Mouse (Mus musculus) hindbrain, embryonic 15.5 days (tissue): ENCODE data around the gene Il2rg. TPM values are rescaled to one million over a fixed set of nuclear protein-coding genes. Genes with fewer than 3 reads are reported as not detected.

Source experiments
- ATAC-seq: fragments of 200-750 bp; cut with Nextera tagmentation; 2 replicates; pipeline ENCODE4 v1.8.0; 2017; ENCODE audit warnings: low read depth, moderate number of reproducible peaks, moderate TSS enrichment; ENCODE audit not compliant: low FRiP score
- H3K27ac ChIP-seq: fragments of 300-500 bp; sonication (generic); replicated peaks from 2 replicates; pipeline ENCODE4 v1.5.1; 2015; ENCODE audit warnings: mild to moderate bottlenecking, inconsistent platforms
- H3K27me3 ChIP-seq: fragments of 300-500 bp; sonication (generic); 2 replicates; pipeline ENCODE4 v1.6.1; 2015; ENCODE audit warnings: control low read depth, inconsistent platforms
- H3K36me3 ChIP-seq: fragments of 300-500 bp; sonication (generic); 2 replicates; pipeline ENCODE4 v1.6.1; 2015; ENCODE audit warnings: control low read depth, inconsistent platforms
- H3K4me1 ChIP-seq: fragments of 300-500 bp; sonication (generic); replicated peaks from 2 replicates; pipeline ENCODE4 v1.6.1; 2015; ENCODE audit warnings: control low read depth, inconsistent platforms
- H3K4me2 ChIP-seq: fragments of 300-500 bp; sonication (generic); 2 replicates; pipeline ENCODE4 v1.6.1; 2015; ENCODE audit warnings: moderate library complexity, mild to moderate bottlenecking, inconsistent platforms
- H3K4me3 ChIP-seq: fragments of 300-500 bp; sonication (generic); 2 replicates; pipeline ENCODE4 v1.5.1; 2015; ENCODE audit warnings: mild to moderate bottlenecking, inconsistent platforms
- H3K9ac ChIP-seq: fragments of 300-500 bp; sonication (generic); 2 replicates; pipeline ENCODE4 v1.6.1; 2015; ENCODE audit warnings: inconsistent platforms
- H3K9me3 ChIP-seq: fragments of 300-500 bp; sonication (generic); 2 replicates; pipeline ENCODE4 v1.6.1; 2016; ENCODE audit warnings: control low read depth, inconsistent platforms
- whole genome bisulfite sequencing: fragments of 180-500 bp; shearing (Covaris S2); methylation state at CpG from one replicate; pipeline ENCODE4 v1.1.7; 2015; 5-methylcytosine and 5-hydroxymethylcytosine counted together
- polyA plus RNA-seq: library from polyadenylated mRNA; unstranded; fragments of >200 nt; fragmentation: Nextera tagmentation; extraction: Ambion mirVana; gene quantifications from 2 replicates; pipeline ENCODE4 v1.2.1, GENCODE M21; 2015

The Il2rg gene
- polyA plus RNA-seq, 1 experiment from 2014 or later: 6.4 TPM

GRCm38 (mm10) chrX:101254740-101255139, 13.3 kb downstream of the Il2rg start:
- no peaks in the 10 kb centered on the region for H3K9me3 ChIP-seq
- H3K4me2 ChIP-seq: peak overlapping the region; percentile 78
- WGBS: 23% methylated on average over 26 of the region's 26 CpGs
- 0 out of 2 replicates have a peak, but pooled peaks cover 3% of the 10 kb centered on the region for H3K4me1 ChIP-seq
- peak overlapping the region; percentile 54 for H3K4me3 ChIP-seq
- no peak overlapping the region for H3K27ac ChIP-seq
- peak overlapping the region; percentile 31 for H3K9ac ChIP-seq
- ATAC-seq: peak; percentile 25
- H3K36me3 ChIP-seq: no peaks in the 10 kb centered on the region
- no peaks in the 10 kb centered on the region for H3K27me3 ChIP-seq

DNA sequence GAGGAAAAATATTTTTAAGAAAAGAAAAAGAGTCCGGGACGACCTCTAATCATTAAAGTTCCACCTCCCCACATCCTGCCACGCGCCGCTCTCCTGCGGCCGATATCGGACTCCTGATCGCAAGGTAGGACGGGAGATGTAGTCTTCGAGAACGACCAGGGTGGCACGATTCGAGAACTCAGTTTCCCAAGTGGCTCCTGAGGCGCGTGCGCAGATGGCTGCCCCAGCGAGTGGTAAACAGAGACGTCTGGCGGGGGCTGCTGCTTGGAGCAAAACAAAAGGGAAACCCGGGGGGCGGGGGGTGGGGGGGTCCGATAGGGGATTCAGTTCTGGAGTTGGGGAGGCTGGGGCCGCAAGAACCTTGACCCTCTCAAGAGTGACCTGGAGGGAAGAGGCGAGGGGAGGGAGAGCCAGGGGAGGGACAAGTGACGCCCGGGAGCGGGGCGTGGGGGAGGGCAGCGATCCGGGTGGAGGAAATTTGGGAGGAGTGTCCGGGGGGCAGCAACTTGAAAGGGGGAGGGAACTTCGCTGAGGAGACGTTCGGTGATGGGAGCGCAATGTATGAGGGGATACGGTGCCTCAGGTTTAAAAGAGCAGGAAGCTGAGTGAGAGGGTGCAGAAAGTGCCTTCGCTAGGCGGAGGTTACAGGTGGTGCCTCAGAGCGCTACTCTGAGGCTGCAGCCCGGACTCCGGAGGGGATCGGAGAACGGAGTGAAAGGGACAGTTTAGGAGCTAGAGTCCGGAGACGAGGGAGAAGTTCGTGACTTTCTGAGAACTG, 13.9 kb downstream of the Il2rg start, which contains the start of gene Foxo4:
Foxo4 (plus strand) TSS at position 577 of the 778 bp plus-strand sequence.
- 20% methylated on average over 46 of the region's 47 CpGs for WGBS
- Histone ChIP-seq H3K9ac (peak within 1 kb of the TSS; percentile 31), H3K36me3 (no peaks in the 10 kb centered on the region), H3K27me3 (0 out of 2 replicates have a peak, but pooled peaks cover 2% of the 10 kb centered on the region), H3K4me3 (peak within 1 kb of the TSS; percentile 54), H3K27ac (0 out of 2 replicates have a peak within 1 kb of the TSS, but pooled peaks have one; percentile 25), H3K9me3 (no peaks in the 10 kb centered on the region), H3K4me1 (0 out of 2 replicates have a peak, but pooled peaks cover 3% of the 10 kb centered on the region), H3K4me2 (peak within 1 kb of the TSS; percentile 78)
- ATAC-seq: peak; percentile 93

GRCm38 (mm10) chrX:101245011-101245410, 23.0 kb downstream of the Il2rg start:
- Histone ChIP-seq H3K27me3 (0 out of 2 replicates have a peak, but pooled peaks cover 5% of the 10 kb centered on the region), H3K4me3 (no peak overlapping the region), H3K36me3 (no peaks in the 10 kb centered on the region), H3K4me2 (no peak overlapping the region), H3K9me3 (no peaks in the 10 kb centered on the region), H3K27ac (no peak overlapping the region), H3K9ac (no peak overlapping the region), H3K4me1 (no peaks in the 10 kb centered on the region)
- WGBS: 33% methylated on average over 1 of the region's 1 CpGs
- no peak for ATAC-seq

GRCm38 (mm10) chrX:101222796-101223162, 45.3 kb downstream of the Il2rg start:
- 29% methylated on average over 7 of the region's 7 CpGs for WGBS
- no peaks in the 10 kb centered on the region for H3K9me3 ChIP-seq
- H3K27me3 ChIP-seq: no peaks in the 10 kb centered on the region
- H3K4me1 ChIP-seq: peaks cover 12% of the 10 kb centered on the region; the same call in 1 of the 2 replicates
- peak overlapping the region; percentile 59 for H3K4me3 ChIP-seq
- no peak; the same call in none of the 2 replicates for ATAC-seq
- H3K4me2 ChIP-seq: peak overlapping the region; percentile 52
- peak overlapping the region; percentile 67 for H3K27ac ChIP-seq
- peak overlapping the region; percentile 42 for H3K9ac ChIP-seq
- no peaks in the 10 kb centered on the region for H3K36me3 ChIP-seq

DNA sequence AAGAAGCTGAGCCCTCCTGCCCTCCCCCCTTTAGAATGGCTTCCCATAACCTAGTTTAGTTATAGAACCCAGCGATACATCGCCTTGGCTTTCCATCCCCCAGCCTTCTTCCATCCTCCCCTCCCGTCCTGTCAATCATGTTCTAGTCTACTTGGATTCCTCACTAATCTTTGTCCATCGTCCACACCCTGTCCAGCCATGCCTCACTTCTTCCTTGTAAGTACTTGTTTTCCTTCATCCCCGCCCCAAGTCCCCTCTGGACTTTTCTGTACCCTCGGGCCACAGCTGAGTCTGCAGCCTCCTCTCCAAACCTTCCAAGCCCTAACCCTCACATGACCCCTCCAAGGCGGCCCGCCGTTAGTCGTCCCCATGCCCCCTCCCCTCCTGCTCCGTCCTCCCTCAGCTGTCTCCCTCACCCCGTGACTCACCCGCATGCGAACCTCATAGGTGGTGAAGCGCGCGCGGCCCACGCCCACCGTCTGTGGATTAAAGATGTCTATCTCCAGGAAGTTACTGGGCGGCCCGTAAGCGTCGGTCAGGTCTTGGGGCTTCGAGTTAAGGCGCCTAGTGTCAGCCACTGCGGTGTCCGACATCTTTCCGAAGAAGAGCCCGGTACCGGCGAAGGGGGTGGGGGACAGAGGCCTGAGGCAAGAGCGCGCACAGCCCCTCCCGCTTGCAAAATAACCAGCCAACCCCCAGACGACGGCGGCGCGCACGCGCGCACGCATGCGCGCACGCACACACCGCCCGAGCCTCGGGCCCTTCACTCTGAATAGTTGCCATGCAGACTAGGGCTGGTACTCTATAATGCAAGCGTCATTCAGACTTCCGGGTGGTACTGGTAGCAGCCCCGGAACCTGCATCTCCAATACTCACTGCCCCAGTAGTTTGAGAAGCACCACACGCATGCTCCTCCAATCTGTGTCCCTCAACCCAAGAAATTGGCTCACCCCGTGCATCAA, 45.9 kb downstream of the Il2rg start, which contains the start of gene Snx12:
Snx12 (minus strand) TSS at position 730 of the 962 bp plus-strand sequence.
- H3K27ac ChIP-seq: peak within 1 kb of the TSS; percentile 84
- no peaks in the 10 kb centered on the region for H3K27me3 ChIP-seq
- H3K4me2 ChIP-seq: peak within 1 kb of the TSS; percentile 60
- 19% methylated on average over 55 of the region's 55 CpGs for WGBS
- no peaks in the 10 kb centered on the region for H3K9me3 ChIP-seq
- peak within 1 kb of the TSS; percentile 63 for H3K9ac ChIP-seq
- peak; percentile 98 for ATAC-seq
- peak within 1 kb of the TSS; percentile 59 for H3K4me3 ChIP-seq
- peaks cover 12% of the 10 kb centered on the region; the same call in 1 of the 2 replicates for H3K4me1 ChIP-seq
- no peaks in the 10 kb centered on the region for H3K36me3 ChIP-seq

Other genes starting within 250 kb of the Il2rg start
- gene Tex11, start 208.6 kb downstream of the Il2rg start, polyA plus RNA-seq: 0.05 TPM in 1 of 2 replicates, not detected in the other
- gene Slc7a3, start 182.2 kb downstream of the Il2rg start, polyA plus RNA-seq: 6.6 and 7.1 TPM in 2 replicates
- gene Snx12, start 45.7 kb downstream of the Il2rg start, polyA plus RNA-seq: 45.6 and 47.6 TPM in 2 replicates
- 0.85 and 1.0 TPM in 2 replicates for gene Foxo4, start 13.7 kb downstream of the Il2rg start, polyA plus RNA-seq
- gene Gm614, start 4.3 kb downstream of the Il2rg start, polyA plus RNA-seq: 0.21 TPM in 1 of 2 replicates, not detected in the other
- not detected in 2 replicates for gene Gm20489, start 768 bp upstream of the Il2rg start, polyA plus RNA-seq
- 26.4 and 26.9 TPM in 2 replicates for gene Med12, start 5.8 kb upstream of the Il2rg start, polyA plus RNA-seq
- gene Nlgn3, start 30.9 kb upstream of the Il2rg start, polyA plus RNA-seq: 73.2 and 87.8 TPM in 2 replicates
- 1.7 and 1.9 TPM in 2 replicates for gene Gjb1, start 108.1 kb upstream of the Il2rg start, polyA plus RNA-seq
- 83.4 and 85.6 TPM in 2 replicates for gene Zmym3, start 152.6 kb upstream of the Il2rg start, polyA plus RNA-seq
- gene Nono, start 161.1 kb upstream of the Il2rg start, polyA plus RNA-seq: 298 and 299 TPM in 2 replicates
- 1.1 and 2.0 TPM in 2 replicates for gene Itgb1bp2, start 180.8 kb upstream of the Il2rg start, polyA plus RNA-seq